Mouse (Mus musculus) adrenal gland, postnatal 14 days (tissue): ENCODE results near the gene Pcgf3. TPM values are rescaled to one million over a fixed set of nuclear protein-coding genes. Genes with fewer than 3 reads are reported as not detected.
A peak's percentile ranks its signal among the peaks of the same experiment; 100 is the strongest.

ENCODE experiments used
- DNase-seq: peaks from one replicate; pipeline ENCODE4 v3.0.0; 2021; ENCODE audit warnings: mixed read lengths
- long read RNA-seq, 2 experiments: library from polyadenylated mRNA; stranded (forward); transcript quantifications; one replicate each; pipeline ENCODE4 v2.0.0; 2021
- total RNA-seq: library from RNA; stranded (reverse); gene quantifications from 2 replicates; pipeline ENCODE4 v1.2.3, GENCODE M21; 2021

Pcgf3 gene
- 41.7 and 42.5 TPM in 2 replicates for total RNA-seq
- long read RNA-seq, experiment 1, full-length matches to known transcripts: 6 of 15 reads
- long read RNA-seq, experiment 1, partial matches to known transcripts: 3 of 15 reads
- long read RNA-seq, experiment 1, other reads (novel, unspliced or antisense): 6 of 15 reads
- long read RNA-seq, experiment 2, full-length matches to known transcripts: 3 of 9 reads
- long read RNA-seq, experiment 2, partial matches to known transcripts: 0 of 9 reads
- long read RNA-seq, experiment 2, other reads (novel, unspliced or antisense): 6 of 9 reads

DNA sequence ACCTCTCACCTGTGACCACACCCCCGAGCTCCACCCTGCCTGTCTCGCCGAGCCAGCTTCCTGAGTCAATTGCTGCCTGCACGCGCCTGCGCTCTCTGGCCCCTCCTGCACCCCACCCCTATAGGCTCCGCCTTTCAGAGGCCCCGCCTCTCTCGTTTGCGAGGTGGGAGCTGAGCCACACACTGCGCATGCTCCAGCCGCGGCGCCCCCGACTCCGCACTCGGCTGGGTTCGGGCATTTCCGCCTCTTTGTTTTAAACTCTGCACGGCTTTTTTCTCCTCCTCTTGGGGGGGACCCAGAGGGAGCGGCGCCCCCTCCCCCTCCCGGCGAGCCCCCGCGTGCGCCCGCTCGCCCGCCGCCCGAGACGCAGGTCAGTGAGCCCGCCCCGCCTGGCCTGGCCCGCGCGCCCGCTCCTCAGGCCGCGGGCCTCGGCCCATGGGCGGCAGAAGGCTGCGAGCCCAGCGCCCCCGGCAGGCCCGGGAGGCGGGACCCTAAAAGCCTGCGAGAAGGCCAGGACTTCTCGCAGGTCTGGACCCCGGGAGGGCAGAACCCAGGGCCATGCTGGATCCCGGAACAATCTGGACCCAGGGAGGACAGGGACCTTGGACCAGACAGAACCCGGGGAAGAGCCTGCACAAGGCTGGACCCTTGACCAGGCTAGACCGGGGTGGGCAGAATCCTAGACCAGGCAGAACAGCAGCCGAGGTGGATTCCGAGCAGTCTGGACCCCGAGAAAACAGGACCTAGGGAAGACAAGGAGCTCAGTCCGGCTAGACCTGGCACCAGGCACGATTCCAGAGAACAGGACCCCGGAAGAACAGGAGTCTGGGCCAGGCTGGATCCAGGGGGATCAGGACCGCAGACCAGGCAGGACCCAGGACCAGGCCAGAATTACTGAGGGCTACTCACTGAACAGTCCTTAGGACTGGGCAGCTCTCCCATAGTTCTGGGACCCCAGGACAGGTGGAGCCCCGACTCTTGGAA lies at the start of gene Pcgf3:
Gene Pcgf3, plus strand, starts transcription at position 151 of the 984 bp plus-strand sequence.
- peak; percentile 99 for DNase-seq

DNA sequence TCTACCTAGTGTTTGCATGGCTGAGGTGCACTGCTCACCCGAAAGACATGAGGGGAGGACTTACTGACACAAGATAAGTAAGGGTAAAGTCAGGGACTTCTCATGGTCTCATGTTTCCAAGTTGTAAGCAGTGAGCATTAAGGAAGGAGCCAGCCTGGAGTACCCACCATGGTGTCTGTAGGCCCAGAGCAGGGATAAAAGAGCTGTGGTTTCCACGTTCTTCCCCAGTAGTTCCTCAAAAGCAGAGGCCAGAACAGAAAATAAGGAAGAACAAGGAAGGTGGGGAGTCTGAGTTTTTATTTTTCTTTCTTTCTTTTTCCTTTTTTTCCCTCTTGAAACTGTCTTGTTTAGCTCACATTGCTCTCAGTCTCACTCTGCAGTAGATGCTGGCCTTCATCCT lies 46.3 kb upstream of the Pcgf3 start:
- no peak for DNase-seq

DNA sequence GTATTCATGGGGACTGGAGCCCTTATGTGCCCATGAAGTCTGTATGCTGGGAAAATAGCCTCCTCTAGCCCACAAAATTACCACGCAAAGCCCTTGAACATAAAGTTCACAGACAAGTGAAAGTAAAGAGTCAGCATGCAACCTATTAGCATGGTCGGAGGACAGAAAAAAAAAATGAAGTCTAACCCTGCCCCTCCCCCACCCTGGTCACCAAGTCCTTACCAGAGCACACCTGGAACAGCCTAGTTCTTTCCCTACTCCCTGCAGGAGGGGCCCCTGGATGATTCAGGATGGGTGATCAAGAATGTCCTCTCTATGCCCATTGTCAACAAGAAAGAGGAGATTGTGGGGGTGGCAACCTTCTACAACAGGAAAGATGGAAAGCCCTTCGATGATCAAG lies 38.3 kb upstream of the Pcgf3 start:
- DNase-seq: no peak

DNA sequence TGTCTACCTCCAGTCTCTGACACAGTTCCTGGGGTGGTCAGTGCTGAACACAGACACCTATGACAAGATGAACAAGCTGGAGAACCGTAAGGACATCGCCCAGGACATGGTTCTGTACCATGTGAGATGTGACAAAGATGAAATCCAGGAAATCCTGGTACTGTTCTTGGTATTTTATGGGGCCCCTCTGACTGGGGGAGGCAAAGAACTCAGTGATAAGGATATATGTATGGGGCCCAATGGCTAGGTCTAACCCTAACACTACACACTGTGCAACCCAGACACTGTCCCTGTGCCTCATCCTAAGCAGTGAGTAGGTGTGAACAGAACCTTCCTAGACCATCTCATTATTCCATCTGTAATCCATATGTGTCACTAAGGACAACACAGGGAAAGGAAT lies 37.6 kb upstream of the Pcgf3 start:
- DNase-seq: no peak

DNA sequence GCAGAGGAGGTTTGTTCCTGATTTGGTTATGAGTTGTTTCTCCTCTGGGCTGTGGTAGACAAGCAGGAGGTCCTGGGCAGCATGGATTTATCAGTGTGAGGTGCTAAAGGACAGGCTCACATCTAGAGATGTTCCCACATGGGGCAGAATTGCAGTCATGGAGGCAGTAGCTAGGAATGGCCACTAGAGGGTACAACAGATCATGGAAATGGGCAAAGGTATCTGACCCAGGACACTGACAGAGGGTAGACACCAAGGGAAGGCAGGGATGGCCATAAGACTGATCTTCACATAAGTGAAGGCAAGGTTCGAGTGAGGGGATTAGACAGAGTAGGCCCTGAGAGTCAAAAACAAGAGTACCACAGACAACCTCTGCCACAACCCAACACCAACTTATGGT lies 33.8 kb upstream of the Pcgf3 start:
- peak; percentile 74 for DNase-seq

DNA sequence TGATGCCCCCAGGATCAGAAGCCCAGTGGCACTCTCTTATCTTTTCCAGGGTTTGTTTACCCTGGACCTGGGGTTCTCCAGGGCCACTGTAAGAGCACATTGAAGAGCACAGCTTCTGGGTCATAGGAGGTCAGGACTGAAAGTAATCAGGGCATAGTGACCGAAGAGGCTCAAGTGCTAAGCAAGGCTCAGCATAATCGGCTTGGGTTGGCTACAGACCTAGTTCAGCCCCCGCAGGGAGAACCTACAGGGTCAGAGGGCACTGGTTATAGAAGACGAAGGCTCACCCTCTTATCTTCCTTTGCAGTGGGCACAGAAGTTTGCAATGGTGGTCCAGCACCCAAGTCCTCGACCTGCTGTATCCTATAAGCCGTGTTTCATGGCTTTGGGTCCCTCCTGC lies 29.8 kb upstream of the Pcgf3 start:
- no peak for DNase-seq

DNA sequence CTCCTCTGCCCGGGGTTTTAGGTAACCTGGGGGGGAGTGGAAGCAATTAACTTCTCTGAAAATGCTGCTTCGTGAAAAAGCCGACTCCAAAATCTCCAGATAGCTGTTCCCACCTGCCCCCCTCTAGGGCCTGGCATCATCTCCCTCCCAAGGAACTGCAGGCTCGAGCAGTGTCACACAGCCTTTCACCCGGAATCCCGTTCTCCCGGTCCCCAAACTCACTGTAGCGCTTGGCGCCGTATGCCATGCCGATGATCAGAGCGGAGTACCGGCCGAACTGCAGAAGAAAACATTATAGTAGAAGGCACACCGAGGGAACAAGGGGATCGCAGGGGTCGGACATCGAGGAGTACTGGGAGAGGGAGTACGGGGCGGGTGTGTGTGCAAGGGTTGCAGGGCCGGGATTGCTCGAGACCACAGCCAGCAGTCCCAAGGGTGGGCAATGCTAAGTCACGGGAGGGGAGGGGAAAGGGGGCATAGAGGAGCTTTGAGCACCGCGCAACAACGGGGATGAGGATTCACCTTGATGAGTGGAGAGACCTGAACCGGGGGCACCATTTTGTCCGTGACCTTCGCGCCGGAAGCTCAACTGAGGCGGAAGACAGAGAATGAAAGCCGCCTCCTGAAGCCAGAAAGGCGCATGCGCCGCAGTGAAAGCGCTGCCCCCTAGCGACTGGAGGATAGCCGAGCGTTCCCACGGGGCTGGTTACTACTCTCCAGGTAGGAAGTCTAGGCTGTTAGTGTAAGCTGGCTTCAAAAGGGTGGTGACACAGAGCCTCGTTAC lies 27.0 kb upstream of the Pcgf3 start, which contains the start of gene Atp5k:
Gene Atp5k, minus strand, starts transcription at position 645 of the 784 bp plus-strand sequence.
- peak; percentile 96 for DNase-seq

DNA sequence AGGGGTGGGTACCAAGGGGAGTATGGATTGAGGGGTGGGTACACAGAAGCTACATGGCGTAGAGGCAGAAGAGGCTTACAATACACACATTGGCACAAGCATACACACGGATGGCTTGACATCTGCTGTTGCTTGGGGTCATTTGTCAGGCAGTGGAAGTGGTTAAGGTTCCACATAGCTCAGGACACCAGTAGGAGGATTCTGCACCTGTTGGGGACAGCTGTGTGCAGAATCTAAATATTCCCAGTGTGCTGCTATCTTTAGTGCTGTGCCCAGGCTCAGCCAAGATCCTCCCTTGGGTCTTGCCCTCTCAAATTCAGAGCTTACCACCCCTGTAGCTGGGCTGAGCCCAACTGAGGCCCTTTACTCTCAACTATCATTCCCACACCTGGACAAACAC lies 24.9 kb upstream of the Pcgf3 start:
- no peak for DNase-seq

DNA sequence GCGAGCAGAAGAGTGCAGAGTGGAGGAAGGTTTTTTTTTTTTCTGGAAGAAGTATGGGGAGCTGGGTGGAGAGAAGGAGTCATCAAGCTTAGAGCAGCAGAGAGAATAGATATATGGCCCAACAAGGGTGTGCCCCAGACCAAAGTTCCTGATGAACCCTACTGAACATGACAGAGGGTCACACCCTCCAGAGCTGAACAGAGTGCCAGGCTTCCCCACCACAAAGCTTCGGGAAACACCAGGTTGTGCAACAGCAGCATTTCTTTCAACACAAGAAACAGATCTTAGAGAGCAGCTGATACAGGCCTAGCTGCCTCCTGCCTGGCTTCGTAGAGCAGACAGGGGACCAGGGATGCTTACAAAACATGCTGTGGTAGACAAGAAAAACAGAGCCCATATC lies 14.1 kb upstream of the Pcgf3 start:
- DNase-seq: no peak

DNA sequence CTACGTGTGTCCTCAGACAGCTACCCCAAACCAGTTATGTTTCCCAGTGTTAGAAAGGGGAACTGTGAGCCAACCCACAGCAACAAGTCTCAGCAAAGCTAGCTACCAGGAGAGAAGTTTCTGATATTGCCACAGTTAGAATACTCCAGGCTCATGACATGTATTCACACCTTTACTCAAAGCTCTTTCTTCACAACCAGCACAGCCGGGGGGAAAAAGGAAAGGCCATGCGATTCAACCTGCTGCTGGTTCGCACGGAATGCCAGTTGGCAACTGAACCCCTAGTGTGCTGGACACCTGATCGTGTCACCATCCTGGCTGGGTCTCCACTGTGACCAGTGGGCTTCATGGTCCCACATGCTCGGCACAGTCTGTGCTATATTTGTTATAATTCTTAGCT lies 13.2 kb upstream of the Pcgf3 start:
- DNase-seq: no peak

DNA sequence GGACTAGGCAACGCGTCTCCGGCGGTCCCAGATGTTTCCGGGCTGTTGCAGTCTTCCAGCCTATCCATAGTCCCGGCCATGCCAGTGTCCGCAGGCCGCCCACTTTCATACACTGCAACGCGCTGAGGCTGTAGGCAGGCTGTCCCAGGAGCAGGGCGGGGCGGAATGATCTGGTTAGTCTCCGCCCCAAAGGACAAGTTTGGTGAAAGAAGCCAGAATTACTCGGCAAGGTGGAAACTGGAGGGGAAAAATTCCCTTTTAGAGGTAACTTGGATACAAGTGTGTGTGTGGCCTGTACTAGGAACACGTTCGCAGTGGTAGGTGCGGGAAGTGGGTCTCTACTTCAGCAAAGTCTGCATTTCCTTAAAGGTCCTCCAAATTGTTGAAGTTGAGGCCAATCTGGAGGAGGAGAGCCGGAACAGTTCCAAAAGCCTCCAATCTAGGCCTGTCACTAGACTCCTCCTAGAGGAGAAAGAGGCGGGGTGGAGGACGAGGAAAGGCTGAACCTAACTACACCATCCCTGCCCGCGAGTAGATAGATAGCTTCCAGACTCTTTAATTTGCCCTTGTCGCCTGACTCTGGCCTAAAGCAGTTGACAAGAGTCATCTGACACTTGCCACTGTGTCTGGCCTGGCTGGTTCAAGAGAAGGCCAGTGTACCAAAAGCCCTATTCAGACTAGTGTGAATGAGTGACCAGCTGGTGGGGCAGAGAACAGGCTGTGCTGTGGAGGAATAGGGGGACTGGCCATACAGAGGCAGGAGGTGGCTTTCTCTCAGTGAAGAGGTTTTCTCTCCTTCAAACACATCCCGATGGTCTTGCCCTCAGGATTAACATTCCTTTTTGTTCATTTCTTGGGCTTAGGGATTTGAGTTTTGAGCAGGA lies 12.0 kb upstream of the Pcgf3 start, which contains the start of gene Mfsd7a:
Gene Mfsd7a, minus strand, starts transcription at position 107 of the 884 bp plus-strand sequence.
- DNase-seq: peak; percentile 91

DNA sequence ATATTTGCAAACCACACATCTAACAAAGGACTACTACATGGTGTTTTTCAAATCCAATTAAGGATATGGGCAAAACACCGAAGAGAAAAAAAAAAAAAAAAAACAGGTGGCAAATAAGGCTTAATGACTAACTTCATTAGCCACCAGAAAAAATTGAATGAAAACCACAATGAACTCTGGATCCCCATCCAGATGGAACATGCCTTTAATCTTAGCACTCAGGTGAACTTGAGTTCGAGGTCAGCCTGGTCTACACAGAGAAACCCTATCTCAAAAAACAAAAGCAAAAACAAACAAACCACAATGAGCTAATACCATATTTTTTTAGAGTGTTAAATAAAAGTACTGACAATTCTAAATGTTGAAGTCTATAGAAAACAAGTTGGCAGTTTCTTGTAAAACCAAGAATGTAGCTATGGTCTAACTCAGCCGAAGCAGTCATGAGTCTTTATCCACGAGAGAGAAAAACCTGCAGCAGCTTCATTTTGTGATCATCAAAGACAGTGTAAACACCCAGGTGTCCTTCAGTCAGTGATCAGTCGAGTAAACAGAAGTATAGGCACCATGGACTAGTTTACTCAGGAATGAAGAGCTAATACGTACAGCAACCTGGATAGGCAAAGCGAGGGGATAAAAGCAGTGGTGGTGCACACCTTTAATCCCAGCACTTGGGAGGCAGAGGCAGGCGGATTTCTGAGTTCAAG lies 10.0 kb upstream of the Pcgf3 start:
- DNase-seq: no peak

DNA sequence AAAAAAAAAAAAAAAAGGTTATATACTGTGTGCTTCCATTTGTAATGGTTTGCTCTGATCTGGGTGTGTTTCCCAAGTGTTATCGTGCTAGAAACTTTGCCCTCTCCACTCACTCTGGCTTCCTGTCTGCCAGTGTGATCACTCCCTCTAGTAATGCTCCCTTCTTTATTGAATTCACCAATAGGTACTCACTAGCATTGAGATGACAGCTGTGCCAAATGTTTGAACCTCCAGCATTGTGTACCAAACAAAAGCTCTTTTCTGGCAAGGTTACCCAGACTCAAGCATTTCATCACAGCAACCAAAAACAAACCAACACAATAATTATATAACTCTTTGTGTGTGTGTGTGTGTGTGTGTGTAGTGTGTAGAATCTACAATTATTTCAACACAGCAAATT lies 9.4 kb upstream of the Pcgf3 start:
- DNase-seq: no peak

DNA sequence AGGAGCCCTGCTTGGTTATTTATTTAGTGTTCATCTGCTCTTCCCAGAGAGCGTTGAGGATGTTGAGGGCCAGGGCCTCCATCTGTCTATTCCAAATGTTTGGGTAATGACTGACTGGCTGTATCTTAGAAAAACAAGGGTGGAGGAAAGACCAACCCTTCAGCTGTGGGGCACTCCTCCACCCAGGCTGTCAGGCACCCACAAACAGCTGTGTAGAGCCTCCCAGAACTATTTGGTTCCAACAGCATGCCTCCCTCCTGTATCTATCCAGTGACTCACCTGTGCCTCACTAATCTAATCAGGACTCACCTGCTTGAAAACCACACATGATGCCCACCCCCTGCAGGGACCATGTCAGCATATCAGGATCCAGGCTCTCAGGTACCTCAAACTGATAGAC lies 8.6 kb upstream of the Pcgf3 start:
- DNase-seq: no peak

DNA sequence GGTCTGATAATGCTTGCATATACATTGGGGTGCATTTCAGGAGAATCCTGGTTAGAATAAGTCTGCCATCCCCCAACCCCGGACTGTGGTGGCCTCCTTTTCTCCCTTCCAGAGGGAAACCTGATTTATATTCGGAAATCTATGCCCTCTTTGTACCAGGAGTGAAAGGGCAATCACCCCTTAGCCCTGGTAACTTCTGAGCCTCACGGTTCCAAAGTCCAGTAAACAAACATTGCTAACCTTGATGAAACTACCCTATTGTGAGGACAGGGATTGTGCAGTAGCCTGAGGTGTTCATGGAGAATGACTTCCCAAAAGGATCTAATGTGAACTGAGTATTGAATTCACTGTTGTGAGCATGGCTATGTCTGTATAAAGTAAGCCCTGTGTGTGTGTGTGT lies 6.9 kb upstream of the Pcgf3 start:
- DNase-seq: no peak

DNA sequence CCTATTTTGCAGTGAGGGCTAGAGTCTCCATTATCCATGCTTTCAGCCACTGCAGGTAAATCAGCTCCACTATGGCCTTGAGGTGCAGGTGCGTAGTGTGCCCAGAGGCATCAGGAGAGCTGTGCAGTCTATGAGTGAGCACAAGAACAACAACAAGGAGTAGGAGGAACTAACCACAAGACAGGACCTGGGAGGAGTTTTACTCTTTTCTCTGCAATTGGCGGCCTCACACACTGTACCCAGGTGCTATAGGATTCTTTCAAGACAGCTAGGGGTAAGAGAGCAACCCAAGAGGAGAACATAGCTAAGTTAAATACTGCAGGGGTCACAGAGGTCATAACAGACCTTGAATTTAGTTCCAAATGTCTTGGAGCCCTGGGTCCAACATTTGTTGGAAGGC lies 2.3 kb upstream of the Pcgf3 start:
- no peak for DNase-seq

DNA sequence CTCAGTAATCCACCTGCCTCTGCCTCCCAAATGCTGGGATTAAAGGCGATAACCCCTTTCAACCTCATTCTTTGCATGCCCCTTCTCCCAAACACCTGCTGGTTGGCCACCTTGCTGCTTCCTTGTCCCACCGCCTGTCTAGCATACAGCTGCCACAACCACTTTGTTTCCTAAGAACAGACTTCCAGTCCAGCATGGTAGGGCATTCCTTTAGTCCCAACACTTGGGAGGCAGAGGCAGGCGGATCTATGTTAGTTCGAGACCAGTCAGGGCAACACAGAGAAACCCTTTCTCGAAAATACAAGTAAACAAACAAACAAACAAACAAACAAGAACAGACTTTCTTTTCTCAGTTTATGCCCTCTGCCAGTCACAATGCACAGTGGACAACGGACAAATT lies 571 bp upstream of the Pcgf3 start:
- no peak for DNase-seq

DNA sequence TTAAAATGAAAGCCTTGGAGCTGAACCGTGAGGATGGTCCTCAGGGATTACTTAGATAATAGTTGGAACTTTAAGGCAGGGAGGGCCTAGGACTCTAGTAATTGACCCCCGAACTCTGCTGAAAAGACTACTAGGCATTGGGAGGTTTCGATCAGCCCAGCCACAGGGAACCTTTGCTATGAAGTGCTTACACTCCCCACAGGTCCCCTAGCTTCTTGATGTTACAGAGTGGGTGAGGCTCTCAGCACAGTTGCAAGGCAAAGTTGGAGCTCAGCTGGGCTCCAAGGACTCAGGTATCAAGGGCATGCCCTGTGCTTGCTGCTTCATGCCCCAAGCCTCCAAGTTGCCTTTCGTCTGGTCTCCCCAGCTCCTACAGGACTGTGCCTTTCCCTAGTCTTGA lies 1.4 kb downstream of the Pcgf3 start:
- DNase-seq: peak; percentile 9

DNA sequence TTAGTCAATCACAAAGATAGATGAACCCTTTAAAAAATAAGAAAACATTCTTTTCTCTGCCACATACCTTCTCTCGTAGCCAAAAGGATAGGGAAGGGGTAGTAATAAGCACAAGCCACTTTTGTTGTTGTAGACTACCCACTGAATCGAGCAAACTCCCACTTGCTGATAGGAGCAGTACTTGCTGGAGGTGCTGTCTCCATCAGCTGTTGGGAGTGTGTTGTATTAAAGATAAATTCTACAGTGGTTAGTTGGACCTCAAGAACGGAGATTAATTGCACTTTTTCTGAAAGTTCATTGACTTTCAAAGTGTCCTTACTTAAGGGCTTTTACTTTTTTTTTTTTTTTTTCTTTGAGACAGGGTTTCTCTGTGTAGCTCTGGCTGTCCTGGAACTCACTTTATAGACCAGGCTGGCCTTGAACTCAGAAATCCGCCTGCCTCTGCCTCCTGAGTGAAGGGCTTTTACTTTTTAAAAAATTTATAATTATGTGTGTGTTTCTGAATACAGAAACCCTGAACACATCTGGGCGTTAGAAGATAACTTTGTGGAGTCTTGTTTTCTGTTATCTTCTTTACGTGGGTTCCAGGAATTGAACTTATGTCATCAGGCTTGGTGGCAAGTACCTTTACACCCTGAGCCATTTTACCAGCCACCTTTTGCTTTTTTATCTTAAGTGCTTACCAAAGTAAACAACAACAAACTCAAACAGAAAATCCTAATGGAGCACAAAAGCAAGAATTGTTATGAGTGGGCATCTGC lies 4.3 kb downstream of the Pcgf3 start:
- no peak for DNase-seq

DNA sequence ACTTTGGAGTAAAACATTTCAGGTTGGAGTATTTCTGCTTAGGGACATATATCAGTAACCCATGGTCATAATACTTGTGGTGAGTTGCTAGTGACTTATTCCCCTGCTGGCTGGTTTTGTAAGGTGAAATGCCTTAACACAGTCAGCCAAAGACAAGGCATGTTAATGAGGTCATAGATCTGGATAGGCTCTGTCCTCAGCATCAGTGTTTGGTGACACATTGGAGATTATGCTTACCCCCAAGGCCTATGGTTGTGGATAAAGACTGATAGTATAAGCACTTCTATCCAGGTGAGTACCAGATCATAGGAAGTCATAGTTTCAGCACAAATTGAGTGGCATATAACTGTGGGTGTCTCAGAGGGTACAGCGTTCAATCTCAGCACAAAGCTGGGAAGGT lies 5.6 kb downstream of the Pcgf3 start:
- no peak for DNase-seq
